In the genomic region with DNA sequence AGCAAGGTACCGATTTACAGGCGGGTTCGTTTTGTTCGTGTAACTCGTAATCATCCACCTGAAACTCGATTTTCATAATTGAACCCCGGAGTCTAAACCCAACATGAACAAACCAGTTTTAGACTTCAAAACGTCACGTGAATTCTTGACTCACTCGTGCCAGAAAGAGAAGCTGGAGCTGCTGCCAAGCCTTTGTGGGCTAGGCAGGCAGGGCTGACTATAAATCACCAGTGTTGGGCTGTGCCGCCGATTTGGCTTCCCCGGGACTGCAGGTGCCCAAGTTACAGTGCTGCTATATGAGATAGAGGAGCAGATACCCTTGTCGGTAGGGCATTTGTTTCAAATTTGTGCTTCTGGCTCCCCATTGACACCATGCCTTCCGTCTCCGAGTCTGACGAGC, we compare ENCODE assay signal across 9 mouse cellular contexts. TPM values are rescaled to one million over a fixed set of nuclear protein-coding genes. Genes with fewer than 3 reads are reported as not detected.
DNase-seq lines count a peak whose midpoint lies in the region; ATAC-seq lines count a peak whose summit lies in the region.
"Had no signal": no experiment of that assay in that cellular context is flagged by ENCODE, and none has a peak within 500 bp of the region (broad histone marks: within the 10 kb centered on the region; RNA-seq: fewer than 3 reads in every experiment).

A gene (plus strand): TSS at position 195 of the 400 bp plus-strand sequence.

- DNase-seq in ovary, adult 18-20 months (ENCODE audit: low spot score) = peak; percentile 37
- DNase-seq in ovary, postnatal 10 days (ENCODE audit: low spot score) = no peak
- peak; percentile 40 to 60 for DNase-seq in left cerebral cortex, postnatal 10 days (ENCODE audit: extremely low spot score in 1 of 2, low spot score in 2 of 2)
- peak; percentile 70 for DNase-seq in urinary bladder, postnatal 14 days (ENCODE audit: low spot score)
- no peak for DNase-seq in gastrocnemius, adult 8-10 months (ENCODE audit: low spot score in 2 of 2)
- DNase-seq in embryo, embryonic 10 days (ENCODE audit: low spot score) = no peak
- DNase-seq in thymus, adult 18-20 months = no peak

- intact Hi-C loops in left cerebral cortex, postnatal 10 days (cut with DNase I) = no loop called here

- ATAC-seq in granulocyte monocyte progenitor cell, adult 5-6 weeks (replicated peaks; ENCODE audit: poor library complexity, severe bottlenecking) = peak; percentile 63; the same call in 1 of the 2 replicates

RNA-seq across cellular contexts. Expression of the gene that starts here (rescaled TPM):
- total RNA-seq in granulocyte monocyte progenitor cell, adult 5-6 weeks (2014; fragmentation: Nextera tagmentation) = not detected in 2 replicates
- not detected in 2 replicates for total RNA-seq in granulocyte monocyte progenitor cell, adult 5-6 weeks (2017)
- total RNA-seq in left cerebral cortex, postnatal 10 days (2021) = 10 to 100 TPM; 13.1 to 13.3 TPM
- total RNA-seq in gastrocnemius, adult 8-10 months (2022) = not detected
- total RNA-seq: liver, adult 2 months had no signal

Comparison
In these comparisons a context has a peak if more than half of its experiments do, and no peak if none do; other contexts are left out.
1. RNA of the gene that starts here (total RNA-seq): 13.1 to 13.3 TPM in left cerebral cortex, postnatal 10 days; not detected in gastrocnemius, adult 8-10 months and not detected in granulocyte monocyte progenitor cell, adult 5-6 weeks; every median in the first group is over 10 times any median in the second.
2. DNase-seq: peak in ovary, adult 18-20 months (single experiment), left cerebral cortex, postnatal 10 days (2 of 2) and urinary bladder, postnatal 14 days (single experiment); none in ovary, postnatal 10 days (single experiment), gastrocnemius, adult 8-10 months (0 of 2), embryo, embryonic 10 days (single experiment) and thymus, adult 18-20 months (0 of 2).
3. Peak in ATAC-seq in granulocyte monocyte progenitor cell, adult 5-6 weeks; RNA of the gene not detected or under 1 TPM.